Mouse (Mus musculus): ENCODE results near the gene Atp7a. TPM values are rescaled to one million over a fixed set of nuclear protein-coding genes. Genes with fewer than 3 reads are reported as not detected.

Atp7a gene
- polyA plus RNA-seq, 1 experiment from 2014 or later = 26.3 TPM

Other genes starting within 250 kb of the Atp7a start
- 175 and 201 TPM in 2 replicates for gene Atrx, start 97.9 kb upstream of the Atp7a start, polyA plus RNA-seq (2015; fragmentation: Nextera tagmentation; extraction: Ambion mirVana)
- gene Magt1, start 15.4 kb upstream of the Atp7a start, polyA plus RNA-seq (2015; fragmentation: Nextera tagmentation; extraction: Ambion mirVana) = 61.6 and 68.4 TPM in 2 replicates
- 327 and 347 TPM in 2 replicates for gene Cox7b, start 11.6 kb upstream of the Atp7a start, polyA plus RNA-seq (2015; fragmentation: Nextera tagmentation; extraction: Ambion mirVana)
- 0.72 and 1.0 TPM in 2 replicates for gene Tlr13, start 115.9 kb downstream of the Atp7a start, polyA plus RNA-seq (2015; fragmentation: Nextera tagmentation; extraction: Ambion mirVana)
- gene Pgk1, start 159.8 kb downstream of the Atp7a start, polyA plus RNA-seq (2015; fragmentation: Nextera tagmentation; extraction: Ambion mirVana) = 298 and 301 TPM in 2 replicates
- gene Taf9b, start 193.9 kb downstream of the Atp7a start, polyA plus RNA-seq (2015; fragmentation: Nextera tagmentation; extraction: Ambion mirVana) = 11.4 and 12.6 TPM in 2 replicates
- gene Fnd3c2, start 228.1 kb downstream of the Atp7a start, polyA plus RNA-seq (2015; fragmentation: Nextera tagmentation; extraction: Ambion mirVana) = not detected in 2 replicates

Data from lung, embryonic 15.5 days (tissue).